Mouse (Mus musculus) midbrain, embryonic 16.5 days (tissue): ENCODE measurements at regions not wholly inside any gene's neighbourhood (a gene's known extent, or its start where the extent isn't known, plus 50 kb on each side); places are given as distances from the start of the nearest gene placed in this dataset.
"Not testable (repeated sequence)": the region's sequence is repeated elsewhere in the genome, so short reads cannot be mapped to it uniquely, and the experiment has no call there.

Experiments used
- ATAC-seq: fragments of 200-750 bp; cut with Nextera tagmentation; 2 replicates; pipeline ENCODE4 v1.8.0; 2017; ENCODE audit warnings: moderate TSS enrichment
- H3K27ac ChIP-seq: fragments of 300-500 bp; sonication (generic); 2 replicates; pipeline ENCODE4 v1.5.1; 2014; ENCODE audit warnings: mild to moderate bottlenecking, low read length, mixed read lengths
- H3K27me3 ChIP-seq: fragments of 300-500 bp; sonication (generic); 2 replicates; pipeline ENCODE4 v1.6.1; 2014; ENCODE audit warnings: low read depth, low read length, mixed read lengths; ENCODE audit not compliant: control insufficient read depth, insufficient read depth
- H3K36me3 ChIP-seq: fragments of 300-500 bp; sonication (generic); 2 replicates; pipeline ENCODE4 v1.6.1; 2014; ENCODE audit warnings: mild to moderate bottlenecking, low read length, moderate library complexity, mixed read lengths; ENCODE audit not compliant: control insufficient read depth, insufficient read depth
- H3K4me1 ChIP-seq: fragments of 300-500 bp; sonication (generic); 2 replicates; pipeline ENCODE4 v1.6.1; 2014; ENCODE audit warnings: mild to moderate bottlenecking, low read length, mixed read lengths; ENCODE audit not compliant: control insufficient read depth, insufficient read depth
- H3K4me2 ChIP-seq: fragments of 300-500 bp; sonication (generic); 2 replicates; pipeline ENCODE4 v1.6.1; 2014; ENCODE audit warnings: mild to moderate bottlenecking, low read length, mixed read lengths
- H3K4me3 ChIP-seq: fragments of 300-500 bp; sonication (generic); 2 replicates; pipeline ENCODE4 v1.5.1; 2014; ENCODE audit warnings: low read depth, mild to moderate bottlenecking, low read length, moderate library complexity, mixed read lengths
- H3K9ac ChIP-seq: fragments of 300-500 bp; sonication (generic); 2 replicates; pipeline ENCODE4 v1.6.1; 2014; ENCODE audit warnings: low read depth, low read length, mixed read lengths
- H3K9me3 ChIP-seq: fragments of 300-500 bp; sonication (generic); replicated peaks from 2 replicates; pipeline ENCODE4 v1.6.1; 2014; ENCODE audit warnings: mild to moderate bottlenecking, low read length, mixed read lengths; ENCODE audit not compliant: control insufficient read depth, poor library complexity, severe bottlenecking
- WGBS: fragments of 180-500 bp; shearing (Covaris S2); extraction: QIAGEN DNeasy Blood & Tissue Kit; methylation state at CpG from one replicate; pipeline ENCODE4 v1.1.7; 2014; 5-methylcytosine and 5-hydroxymethylcytosine counted together

DNA sequence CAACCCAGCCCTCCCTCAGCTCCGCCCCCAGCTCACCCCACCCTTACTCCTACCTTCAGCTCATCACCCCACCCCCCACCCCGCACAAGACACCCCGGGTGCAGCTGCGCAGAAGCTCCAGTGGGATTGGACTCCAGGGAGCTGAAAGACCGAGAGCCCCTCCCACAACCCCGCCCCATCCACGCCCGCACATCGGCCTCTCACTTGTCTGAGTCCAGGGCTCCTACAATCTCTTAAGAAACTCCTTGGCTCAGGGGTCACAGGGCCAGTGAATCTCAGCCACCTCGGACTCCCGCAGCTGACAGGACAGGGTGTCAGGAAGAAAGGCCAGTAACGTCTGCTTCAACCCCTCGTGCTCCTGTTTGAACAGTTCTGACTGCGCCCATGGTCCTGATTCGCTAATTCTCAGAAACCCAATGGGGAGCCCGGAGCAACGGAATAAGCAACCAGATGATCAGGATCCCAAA, 120.7 kb downstream of the Map1s start:
- 4% methylated on average over 17 of the region's 17 CpGs for WGBS
- H3K27ac ChIP-seq, H3K9me3 ChIP-seq, H3K27me3 ChIP-seq, H3K36me3 ChIP-seq, H3K4me1 ChIP-seq, H3K9ac ChIP-seq: not testable (repeated sequence)
- Histone ChIP-seq H3K4me3 (peak overlapping the region; percentile 26), H3K4me2 (peak overlapping the region; percentile 48)
- peak; percentile 93 for ATAC-seq

DNA sequence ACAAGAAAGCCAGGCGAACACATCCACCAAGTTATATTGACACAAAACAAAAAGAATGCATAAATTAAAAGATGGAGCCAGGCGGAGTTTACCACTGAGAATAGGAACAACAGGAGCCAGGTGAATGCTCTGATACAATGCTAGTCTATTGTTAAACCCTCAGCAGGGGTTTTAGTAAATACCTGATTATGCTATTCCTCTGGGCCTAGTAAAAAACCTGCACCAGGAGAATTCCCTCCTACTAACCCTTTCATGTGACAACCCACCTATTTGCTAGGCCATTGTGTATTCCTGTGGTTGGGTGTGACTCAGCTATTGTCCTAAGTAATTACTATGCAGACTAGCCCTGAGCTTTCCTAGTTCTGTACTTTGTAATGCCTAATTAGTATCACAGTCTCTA, 122.8 kb downstream of the Map1s start:
- not testable (repeated sequence) for H3K4me1 ChIP-seq, ATAC-seq, H3K27ac ChIP-seq, H3K27me3 ChIP-seq, H3K36me3 ChIP-seq, H3K9me3 ChIP-seq, H3K4me2 ChIP-seq, H3K9ac ChIP-seq, H3K4me3 ChIP-seq
- WGBS, result 90% methylated on average over 2 of the region's 2 CpGs
